9 mouse cellular contexts compared by ENCODE assay signal in genomic region chr8:48016538-48016937, GRCm38 (mm10). TPM values are rescaled to one million over a fixed set of nuclear protein-coding genes. Genes with fewer than 3 reads are reported as not detected.
A peak's percentile ranks its signal among the peaks of the same experiment; 100 is the strongest.
DNase-seq lines count a peak whose midpoint lies in the region; ATAC-seq lines count a peak whose summit lies in the region.
"Had no signal": no experiment of that assay in that cellular context is flagged by ENCODE, and none has a peak within 500 bp of the region (broad histone marks: within the 10 kb centered on the region; RNA-seq: fewer than 3 reads in every experiment).

No protein-coding gene starts in this region.

- no peak overlapping the region for H3K4me3 ChIP-seq in neural tube, embryonic 15.5 days (replicated peaks)
- H3K4me3 ChIP-seq in intestine, embryonic 16.5 days (ENCODE audit: low read length) = no peak overlapping the region
- H3K4me3 ChIP-seq: embryonic facial prominence, embryonic 12.5 days had no signal

- H3K4me2 ChIP-seq in neural tube, embryonic 15.5 days = no peak overlapping the region
- H3K4me2 ChIP-seq in intestine, embryonic 16.5 days (ENCODE audit: low read depth, low read length) = no peak overlapping the region
- H3K4me2 ChIP-seq: embryonic facial prominence, embryonic 12.5 days had no signal

- 21% methylated on average over 8 of the region's 8 CpGs for WGBS in neural tube, embryonic 15.5 days
- WGBS in intestine, embryonic 16.5 days = 17% methylated on average over 8 of the region's 8 CpGs

- peak; percentile 80 for DNase-seq in neural tube, embryonic 10.5 days (ENCODE audit: extremely low spot score, low spot score)
- peak; percentile 75 to 80 for DNase-seq in cerebellum, postnatal 25 days
- DNase-seq in gastrocnemius, adult 18-20 months (ENCODE audit: low spot score) = peak; percentile 77
- DNase-seq in left cerebral cortex, postnatal 14 days (ENCODE audit: low spot score in 2 of 2) = peak; percentile 75 to 87
- peak; percentile 60 to 86 for DNase-seq in spleen, postnatal 4 days (ENCODE audit: low spot score in 2 of 2)

- no peaks in the 10 kb centered on the region for H3K4me1 ChIP-seq in neural tube, embryonic 15.5 days
- no peaks in the 10 kb centered on the region for H3K4me1 ChIP-seq in intestine, embryonic 16.5 days (ENCODE audit: control insufficient read depth, insufficient read depth, low read length)
- H3K4me1 ChIP-seq: embryonic facial prominence, embryonic 12.5 days had no signal

- no peak overlapping the region for H3K9ac ChIP-seq in neural tube, embryonic 15.5 days (replicated peaks)
- no peak overlapping the region for H3K9ac ChIP-seq in intestine, embryonic 16.5 days (ENCODE audit: low read depth, low read length)
- H3K9ac ChIP-seq: embryonic facial prominence, embryonic 12.5 days had no signal

- no peaks in the 10 kb centered on the region for H3K36me3 ChIP-seq in neural tube, embryonic 15.5 days
- no peaks in the 10 kb centered on the region for H3K36me3 ChIP-seq in intestine, embryonic 16.5 days (ENCODE audit: control insufficient read depth, insufficient read depth, low read length)
- H3K36me3 ChIP-seq: embryonic facial prominence, embryonic 12.5 days had no signal

- intact Hi-C loops in left cerebral cortex, postnatal 14 days (cut with DNase I) = loop anchor here (1.0 kb wide), 2 partner anchors 144 to 149 kb away; no protein-coding TSS in a partner anchor

- H3K27me3 ChIP-seq in neural tube, embryonic 15.5 days (replicated peaks) = no peaks in the 10 kb centered on the region
- no peaks in the 10 kb centered on the region for H3K27me3 ChIP-seq in intestine, embryonic 16.5 days (replicated peaks; ENCODE audit: control insufficient read depth, insufficient read depth, low read length)
- H3K27me3 ChIP-seq: embryonic facial prominence, embryonic 12.5 days had no signal

- no peaks in the 10 kb centered on the region for H3K9me3 ChIP-seq in neural tube, embryonic 15.5 days (replicated peaks)
- no peaks in the 10 kb centered on the region for H3K9me3 ChIP-seq in intestine, embryonic 16.5 days (ENCODE audit: control insufficient read depth, low read length)
- H3K9me3 ChIP-seq: embryonic facial prominence, embryonic 12.5 days had no signal

- no peak overlapping the region for H3K27ac ChIP-seq in neural tube, embryonic 15.5 days (replicated peaks)
- H3K27ac ChIP-seq in intestine, embryonic 16.5 days (ENCODE audit: low read length) = no peak overlapping the region
- H3K27ac ChIP-seq: embryonic facial prominence, embryonic 12.5 days had no signal

- ATAC-seq in neural tube, embryonic 15.5 days (ENCODE audit: low FRiP score) = no peak
- peak; percentile 60; the same call in 1 of the 2 replicates for ATAC-seq in intestine, embryonic 16.5 days
- ATAC-seq in monocyte, adult 5-6 weeks (replicated peaks; ENCODE audit: insufficient number of reproducible peaks, low FRiP score, low TSS enrichment, poor library complexity, severe bottlenecking) = peak; percentile 87

RNA-seq across cellular contexts. Expression of gene Wwc2, which starts 25.8 kb away (rescaled TPM):
- polyA plus RNA-seq in neural tube, embryonic 15.5 days (2015; fragmentation: Nextera tagmentation; extraction: Ambion mirVana) = 5.8 and 6.1 TPM in 2 replicates
- 1 to 10 TPM; 5.1 to 6.7 TPM for total RNA-seq in gastrocnemius, adult 18-20 months (2021)
- 5.6 and 7.0 TPM in 2 replicates for polyA plus RNA-seq in intestine, embryonic 16.5 days (2015; fragmentation: Nextera tagmentation; extraction: Ambion mirVana)
- 10 to 100 TPM; 27.5 to 27.8 TPM for total RNA-seq in left cerebral cortex, postnatal 14 days (2021)
- 1.1 to 3.0 TPM (median 2.9 TPM) in 3 replicates for total RNA-seq in monocyte, adult 5-6 weeks (2017)
